Mouse (Mus musculus) frontal cortex, adult (tissue): Measurements from ENCODE around the gene Il31ra.
"Not testable (repeated sequence)": the region's sequence is repeated elsewhere in the genome, so short reads cannot be mapped to it uniquely, and the experiment has no call there.

Source experiments
- ATAC-seq: cut with Nextera tagmentation; 2 replicates; pipeline ENCODE4 v1.9.2; 2017; ENCODE audit warnings: mild to moderate bottlenecking, moderate library complexity, mixed read lengths; ENCODE audit not compliant: low TSS enrichment

The Il31ra gene

GRCm38 (mm10) chr13:112594260-112594659 is at the start of gene Il31ra:
Il31ra (minus strand) TSS chr13:112594360.
- not testable (repeated sequence) for ATAC-seq

GRCm38 (mm10) chr13:112642897-112643296 is 48.7 kb upstream of the Il31ra start:
- no peak for ATAC-seq

GRCm38 (mm10) chr13:112639111-112639510 is 45.0 kb upstream of the Il31ra start:
- no peak for ATAC-seq

GRCm38 (mm10) chr13:112636498-112636897 is 42.3 kb upstream of the Il31ra start:
- no peak for ATAC-seq

GRCm38 (mm10) chr13:112635174-112635837 is 41.1 kb upstream of the Il31ra start:
- no peak for ATAC-seq

- ATAC-seq, result no peak
Measured at GRCm38 (mm10) chr13:112625566-112625965, 31.4 kb upstream of the Il31ra start.

GRCm38 (mm10) chr13:112624622-112625021 is 30.5 kb upstream of the Il31ra start:
- ATAC-seq, result no peak

- no peak for ATAC-seq
Measured at GRCm38 (mm10) chr13:112623656-112624055, 29.5 kb upstream of the Il31ra start.

- ATAC-seq, result no peak
Measured at GRCm38 (mm10) chr13:112621592-112621991, 27.4 kb upstream of the Il31ra start.

- no peak for ATAC-seq
Measured at GRCm38 (mm10) chr13:112608606-112609005, 14.4 kb upstream of the Il31ra start.

GRCm38 (mm10) chr13:112604411-112604810 is 10.3 kb upstream of the Il31ra start:
- ATAC-seq, result no peak

GRCm38 (mm10) chr13:112603839-112604238 is 9.7 kb upstream of the Il31ra start:
- ATAC-seq, result no peak

- ATAC-seq, result no peak
Measured at GRCm38 (mm10) chr13:112602607-112603006, 8.4 kb upstream of the Il31ra start.

- no peak for ATAC-seq
Measured at GRCm38 (mm10) chr13:112590254-112590653, 3.9 kb downstream of the Il31ra start.

GRCm38 (mm10) chr13:112589625-112590024 is 4.5 kb downstream of the Il31ra start:
- ATAC-seq, result no peak

- no peak for ATAC-seq
Measured at GRCm38 (mm10) chr13:112584556-112585237, 9.5 kb downstream of the Il31ra start.

- no peak for ATAC-seq
Measured at GRCm38 (mm10) chr13:112582291-112582690, 11.9 kb downstream of the Il31ra start.

GRCm38 (mm10) chr13:112581796-112582195 is 12.4 kb downstream of the Il31ra start:
- ATAC-seq, result no peak

GRCm38 (mm10) chr13:112580590-112581320 is 13.4 kb downstream of the Il31ra start:
- no peak for ATAC-seq

- ATAC-seq, result not testable (repeated sequence)
Measured at GRCm38 (mm10) chr13:112578041-112578440, 16.1 kb downstream of the Il31ra start.

GRCm38 (mm10) chr13:112573800-112574199 is 20.4 kb downstream of the Il31ra start:
- no peak for ATAC-seq

- ATAC-seq, result no peak
Measured at GRCm38 (mm10) chr13:112570768-112571167, 23.4 kb downstream of the Il31ra start.

- ATAC-seq, result no peak
Measured at GRCm38 (mm10) chr13:112569606-112570005, 24.6 kb downstream of the Il31ra start.
